Mouse (Mus musculus) left cerebral cortex, adult 2 months (tissue): ENCODE measurements at regions not wholly inside any gene's neighbourhood (a gene's known extent, or its start where the extent isn't known, plus 50 kb on each side); places are given as distances from the start of the nearest gene placed in this dataset.
A peak's percentile ranks its signal among the peaks of the same experiment; 100 is the strongest.

Source experiments
- DNase-seq, 2 experiments: peaks; one replicate each; pipeline ENCODE4 v3.0.0; 2021 to 2022; ENCODE audit warnings: low spot score in 2 of 2, mixed read lengths in 1 of 2; ENCODE audit errors: extremely low spot score in 1 of 2
- H3K27ac ChIP-seq: fragments of 200-600 bp; 2 replicates; pipeline ENCODE4 v1.8.1; 2022
- H3K4me3 ChIP-seq: fragments of 200-600 bp; 2 replicates; pipeline ENCODE4 v1.8.1; 2022
- CTCF ChIP-seq: fragments of 200-600 bp; IDR thresholded peaks from 2 replicates; pipeline ENCODE4 v1.8.1; 2022; ENCODE audit warnings: antibody characterized with exemption, mild to moderate bottlenecking, moderate library complexity
- intact Hi-C: fragments of 180-260 bp; cut with DNase I; formaldehyde crosslinking; loops from one replicate; pipeline ENCODE4 v1.15.1; 2025

GRCm38 (mm10) chr2:122863343-122863970 lies 98.4 kb downstream of the Sqor start:
- intact Hi-C loops: no loop called here
- TF ChIP-seq CTCF: no peak
- Histone ChIP-seq H3K4me3 (no peak overlapping the region), H3K27ac (no peak overlapping the region)
- no peak for DNase-seq

- intact Hi-C loops: no loop called here
- no peak for TF ChIP-seq CTCF
- no peak overlapping the region for H3K27ac ChIP-seq
- DNase-seq: no peak
- no peak overlapping the region for H3K4me3 ChIP-seq
These were observed 98.9 kb downstream of the Sqor start for GRCm38 (mm10) chr2:122863971-122864348.

- Histone ChIP-seq H3K27ac (no peak overlapping the region), H3K4me3 (no peak overlapping the region)
- intact Hi-C loops: no loop called here
- TF ChIP-seq CTCF: no peak
- DNase-seq: no peak
These were observed 122.1 kb downstream of the Sqor start for GRCm38 (mm10) chr2:122887111-122887510.

- no peak for DNase-seq
- H3K4me3 ChIP-seq: no peak overlapping the region
- no peak overlapping the region for H3K27ac ChIP-seq
- intact Hi-C loops: no loop called here
- no peak for TF ChIP-seq CTCF
These were observed 122.5 kb downstream of the Sqor start for GRCm38 (mm10) chr2:122887526-122887925.

- intact Hi-C loops: no loop called here
- Histone ChIP-seq H3K4me3 (no peak overlapping the region), H3K27ac (no peak overlapping the region)
- TF ChIP-seq CTCF: no peak
- DNase-seq: no peak
These were observed 140.4 kb downstream of the Sqor start for GRCm38 (mm10) chr2:122905129-122906072.

GRCm38 (mm10) chr2:122916772-122917171 lies 151.7 kb downstream of the Sqor start:
- TF ChIP-seq CTCF: peak; percentile 65
- peak; percentile 20 to 32 for DNase-seq
- Histone ChIP-seq H3K4me3 (no peak overlapping the region), H3K27ac (no peak overlapping the region)
- intact Hi-C loops: no loop called here

GRCm38 (mm10) chr2:122937922-122938321 lies 172.9 kb downstream of the Sqor start:
- peak; percentile 27 to 28 for DNase-seq

GRCm38 (mm10) chr2:122944841-122945240 lies 179.8 kb downstream of the Sqor start:
- H3K27ac ChIP-seq: no peak overlapping the region
- intact Hi-C loops: no loop called here
- no peak for TF ChIP-seq CTCF
- H3K4me3 ChIP-seq: no peak overlapping the region
- DNase-seq: no peak

More at GRCm38 (mm10) chr2:122937922-122938321, 172.9 kb downstream of the Sqor start:
- Histone ChIP-seq H3K27ac (no peak overlapping the region), H3K4me3 (no peak overlapping the region)
- intact Hi-C loops: no loop called here
- TF ChIP-seq CTCF: peak; percentile 69

- intact Hi-C loops: no loop called here
- H3K27ac ChIP-seq: no peak overlapping the region
These were observed 180.9 kb downstream of the Sqor start for GRCm38 (mm10) chr2:122945891-122946290.

GRCm38 (mm10) chr2:122949031-122949430 lies 184.0 kb downstream of the Sqor start:
- Histone ChIP-seq H3K27ac (no peak overlapping the region), H3K4me3 (no peak overlapping the region)
- no peak for DNase-seq
- intact Hi-C loops: no loop called here
- TF ChIP-seq CTCF: no peak

More at GRCm38 (mm10) chr2:122945891-122946290, 180.9 kb downstream of the Sqor start:
- TF ChIP-seq CTCF: no peak
- no peak overlapping the region for H3K4me3 ChIP-seq
- DNase-seq: no peak

GRCm38 (mm10) chr2:122961701-122962100 lies 196.7 kb downstream of the Sqor start:
- Histone ChIP-seq H3K4me3 (no peak overlapping the region), H3K27ac (no peak overlapping the region)
- DNase-seq: no peak
- TF ChIP-seq CTCF: no peak
- intact Hi-C loops: no loop called here
